Mouse (Mus musculus): ENCODE data around the gene 4930438A08Rik. TPM values are rescaled to one million over a fixed set of nuclear protein-coding genes. Genes with fewer than 3 reads are reported as not detected.

Gene 4930438A08Rik
- polyA plus RNA-seq, 1 experiment from 2014 or later, result not detected

- Histone ChIP-seq H3K27me3 (replicated peaks) (no peaks in the 10 kb centered on the region), H3K4me1 (peaks cover 54% of the 10 kb centered on the region)
- ATAC-seq (ENCODE audit: low FRiP score), result peak; percentile 42
Observed at GRCm38 (mm10) chr11:58329906-58330275, 55.3 kb downstream of the 4930438A08Rik start.

GRCm38 (mm10) chr11:58330276-58331148 lies 55.9 kb downstream of the 4930438A08Rik start, which contains the start of the genes Zfp672 and Sh3bp5l:
Gene Zfp672 (minus strand): TSS chr11:58330339.
Gene Sh3bp5l (plus strand): TSS chr11:58330724.
- ATAC-seq (ENCODE audit: low FRiP score), result peak; percentile 96
- Histone ChIP-seq H3K27me3 (replicated peaks) (no peaks in the 10 kb centered on the region), H3K36me3 (peaks cover 28% of the 10 kb centered on the region), H3K27ac (replicated peaks) (peak within 1 kb of the TSS; percentile 81), H3K9ac (replicated peaks) (peak within 1 kb of the TSS; percentile 86), H3K4me2 (peak within 1 kb of the TSS; percentile 92), H3K4me1 (peaks cover 55% of the 10 kb centered on the region), H3K9me3 (replicated peaks) (no peaks in the 10 kb centered on the region), H3K4me3 (replicated peaks) (peak within 1 kb of the TSS; percentile 91)
- WGBS, result under 1% methylated on average over 52 of the region's 52 CpGs

More at GRCm38 (mm10) chr11:58329906-58330275, 55.3 kb downstream of the 4930438A08Rik start:
- under 1% methylated on average over 21 of the region's 21 CpGs for WGBS
- peak overlapping the region; percentile 86 for H3K9ac ChIP-seq (replicated peaks)
- H3K36me3 ChIP-seq, result peaks cover 28% of the 10 kb centered on the region
- H3K27ac ChIP-seq (replicated peaks), result peak overlapping the region; percentile 81
- H3K4me2 ChIP-seq, result peak overlapping the region; percentile 92
- peak overlapping the region; percentile 91 for H3K4me3 ChIP-seq (replicated peaks)
- no peaks in the 10 kb centered on the region for H3K9me3 ChIP-seq (replicated peaks)

GRCm38 (mm10) chr11:58331149-58331495 lies 56.5 kb downstream of the 4930438A08Rik start:
- H3K4me1 ChIP-seq, result peaks cover 55% of the 10 kb centered on the region
- no peaks in the 10 kb centered on the region for H3K27me3 ChIP-seq (replicated peaks)
- H3K27ac ChIP-seq (replicated peaks), result peak overlapping the region; percentile 81; the same call in 1 of the 2 replicates
- H3K9ac ChIP-seq (replicated peaks), result peak overlapping the region; percentile 86
- H3K36me3 ChIP-seq, result peaks cover 30% of the 10 kb centered on the region
- 23% methylated on average over 10 of the region's 10 CpGs for WGBS
- H3K4me2 ChIP-seq, result peak overlapping the region; percentile 92
- ATAC-seq (ENCODE audit: low FRiP score), result 0 out of 2 replicates have a peak, but pooled peaks have one; percentile 11
- H3K4me3 ChIP-seq (replicated peaks), result peak overlapping the region; percentile 91
- H3K9me3 ChIP-seq (replicated peaks), result no peaks in the 10 kb centered on the region

GRCm38 (mm10) chr11:58331546-58331945 lies 56.9 kb downstream of the 4930438A08Rik start:
- H3K27me3 ChIP-seq (replicated peaks), result no peaks in the 10 kb centered on the region
- WGBS, result 92% methylated on average over 6 of the region's 6 CpGs

GRCm38 (mm10) chr11:58334746-58335145 lies 60.1 kb downstream of the 4930438A08Rik start:
- Histone ChIP-seq H3K4me3 (replicated peaks) (no peak overlapping the region), H3K27me3 (replicated peaks) (no peaks in the 10 kb centered on the region), H3K9ac (replicated peaks) (no peak overlapping the region), H3K4me1 (peaks cover 41% of the 10 kb centered on the region), H3K9me3 (replicated peaks) (no peaks in the 10 kb centered on the region), H3K36me3 (peaks cover 47% of the 10 kb centered on the region), H3K4me2 (no peak overlapping the region), H3K27ac (replicated peaks) (no peak overlapping the region)
- ATAC-seq (ENCODE audit: low FRiP score), result no peak
- WGBS, result 74% methylated on average over 3 of the region's 3 CpGs

More at GRCm38 (mm10) chr11:58331546-58331945, 56.9 kb downstream of the 4930438A08Rik start:
- peak overlapping the region; percentile 86; the same call in 1 of the 2 replicates for H3K9ac ChIP-seq (replicated peaks)
- ATAC-seq (ENCODE audit: low FRiP score), result no peak
- peak overlapping the region; percentile 92 for H3K4me2 ChIP-seq
- H3K36me3 ChIP-seq, result peaks cover 33% of the 10 kb centered on the region
- H3K4me1 ChIP-seq, result peaks cover 55% of the 10 kb centered on the region
- H3K9me3 ChIP-seq (replicated peaks), result no peaks in the 10 kb centered on the region
- H3K27ac ChIP-seq (replicated peaks), result no peak overlapping the region
- peak overlapping the region; percentile 91 for H3K4me3 ChIP-seq (replicated peaks)

Other genes starting within 250 kb of the 4930438A08Rik start
- gene Gm12248, start 181.7 kb upstream of the 4930438A08Rik start, polyA plus RNA-seq (2015; fragmentation: Nextera tagmentation; extraction: Ambion mirVana), result not detected in 2 replicates
- gene Cnot8, start 170.6 kb upstream of the 4930438A08Rik start, polyA plus RNA-seq (2015; fragmentation: Nextera tagmentation; extraction: Ambion mirVana), result 99.6 and 105 TPM in 2 replicates
- gene Gemin5, start 106.3 kb upstream of the 4930438A08Rik start, polyA plus RNA-seq (2015; fragmentation: Nextera tagmentation; extraction: Ambion mirVana), result 12.2 and 18.5 TPM in 2 replicates
- gene Mrpl22, start 103.1 kb upstream of the 4930438A08Rik start, polyA plus RNA-seq (2015; fragmentation: Nextera tagmentation; extraction: Ambion mirVana), result 99.2 and 107 TPM in 2 replicates
- 2.4 and 8.2 TPM in 2 replicates for gene Igtp, start 75.2 kb upstream of the 4930438A08Rik start, polyA plus RNA-seq (2015; fragmentation: Nextera tagmentation; extraction: Ambion mirVana)
- 1.3 and 3.4 TPM in 2 replicates for gene Irgm2, start 75.2 kb upstream of the 4930438A08Rik start, polyA plus RNA-seq (2015; fragmentation: Nextera tagmentation; extraction: Ambion mirVana)
- 31.5 and 33.3 TPM in 2 replicates for gene Zfp692, start 32.3 kb downstream of the 4930438A08Rik start, polyA plus RNA-seq (2015; fragmentation: Nextera tagmentation; extraction: Ambion mirVana)
- gene Zfp672, start 55.5 kb downstream of the 4930438A08Rik start, polyA plus RNA-seq (2015; fragmentation: Nextera tagmentation; extraction: Ambion mirVana), result 37.9 and 44.8 TPM in 2 replicates
- 47.1 and 47.7 TPM in 2 replicates for gene Sh3bp5l, start 55.9 kb downstream of the 4930438A08Rik start, polyA plus RNA-seq (2015; fragmentation: Nextera tagmentation; extraction: Ambion mirVana)
- 0.37 and 19.8 TPM in 2 replicates for gene Lypd8, start 104.2 kb downstream of the 4930438A08Rik start, polyA plus RNA-seq (2015; fragmentation: Nextera tagmentation; extraction: Ambion mirVana)
- gene 1810065E05Rik, start 146.3 kb downstream of the 4930438A08Rik start, polyA plus RNA-seq (2015; fragmentation: Nextera tagmentation; extraction: Ambion mirVana), result not detected in 2 replicates
- not detected in 2 replicates for gene Gm12253, start 157.8 kb downstream of the 4930438A08Rik start, polyA plus RNA-seq (2015; fragmentation: Nextera tagmentation; extraction: Ambion mirVana)
- gene Lypd9, start 178.1 kb downstream of the 4930438A08Rik start, polyA plus RNA-seq (2015; fragmentation: Nextera tagmentation; extraction: Ambion mirVana), result not detected in 2 replicates
- not detected in 2 replicates for gene Olfr30, start 187.5 kb downstream of the 4930438A08Rik start, polyA plus RNA-seq (2015; fragmentation: Nextera tagmentation; extraction: Ambion mirVana)
- gene Olfr332, start 217.8 kb downstream of the 4930438A08Rik start, polyA plus RNA-seq (2015; fragmentation: Nextera tagmentation; extraction: Ambion mirVana), result not detected in 2 replicates
- gene Olfr331, start 227.8 kb downstream of the 4930438A08Rik start, polyA plus RNA-seq (2015; fragmentation: Nextera tagmentation; extraction: Ambion mirVana), result not detected in 2 replicates